Mouse (Mus musculus): ENCODE measurements around the gene 9930111J21Rik2. TPM values are rescaled to one million over a fixed set of nuclear protein-coding genes. Genes with fewer than 3 reads are reported as not detected.
"Not testable (repeated sequence)": the region's sequence is repeated elsewhere in the genome, so short reads cannot be mapped to it uniquely, and the experiment has no call there.

The 9930111J21Rik2 gene
- 3.6 and 5.3 TPM in 2 replicates for polyA plus RNA-seq (2012; rRNA removed)

DNA sequence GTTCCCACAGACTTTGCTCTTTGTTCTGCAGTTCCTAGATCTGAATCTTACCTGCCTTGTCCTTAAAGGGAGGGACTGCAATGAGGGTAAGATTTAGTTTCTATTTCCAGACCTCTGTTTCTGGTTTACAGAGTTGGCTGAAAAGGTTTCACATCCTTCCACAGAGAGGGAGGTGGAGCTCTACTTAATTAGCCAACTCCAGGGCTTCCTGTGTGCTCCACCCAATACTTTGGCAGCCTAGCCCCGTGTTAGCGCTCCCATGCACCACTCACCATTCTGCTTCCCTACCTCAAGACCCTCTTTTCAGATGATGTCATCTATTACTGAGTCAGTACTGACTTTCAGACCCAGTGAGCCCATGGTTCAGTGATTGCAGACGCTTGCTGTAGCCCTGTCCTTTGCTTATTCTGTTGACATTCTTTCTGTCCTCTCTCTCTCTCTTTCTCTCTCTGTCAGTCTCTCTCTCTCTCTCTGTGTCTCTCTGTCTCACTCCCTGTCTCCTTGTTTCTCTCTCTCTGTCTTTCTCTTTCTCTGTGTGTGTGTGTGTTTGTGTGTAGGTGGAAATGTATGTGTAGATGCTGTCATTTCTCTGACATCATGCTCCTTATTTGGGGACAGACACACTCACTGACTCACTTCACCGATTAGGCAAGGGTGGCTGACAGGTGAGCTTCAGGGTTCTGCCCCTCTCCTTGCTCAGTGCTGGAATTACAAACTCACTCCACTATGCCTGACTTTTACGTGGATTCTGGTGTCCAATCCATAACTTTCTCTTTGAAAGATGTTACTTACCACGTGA, at the start of gene 9930111J21Rik2:
9930111J21Rik2 (minus strand) TSS at position 150 of the 799 bp plus-strand sequence.
- not testable (repeated sequence) for DNase-seq; H3K4me3 ChIP-seq (replicated peaks; ENCODE audit: extremely low read depth, low read depth, low read length); H3K4me1 ChIP-seq (ENCODE audit: control insufficient read depth, insufficient read depth, low read length)
- WGBS: 21% methylated on average over 1 of the region's 6 CpGs

DNA sequence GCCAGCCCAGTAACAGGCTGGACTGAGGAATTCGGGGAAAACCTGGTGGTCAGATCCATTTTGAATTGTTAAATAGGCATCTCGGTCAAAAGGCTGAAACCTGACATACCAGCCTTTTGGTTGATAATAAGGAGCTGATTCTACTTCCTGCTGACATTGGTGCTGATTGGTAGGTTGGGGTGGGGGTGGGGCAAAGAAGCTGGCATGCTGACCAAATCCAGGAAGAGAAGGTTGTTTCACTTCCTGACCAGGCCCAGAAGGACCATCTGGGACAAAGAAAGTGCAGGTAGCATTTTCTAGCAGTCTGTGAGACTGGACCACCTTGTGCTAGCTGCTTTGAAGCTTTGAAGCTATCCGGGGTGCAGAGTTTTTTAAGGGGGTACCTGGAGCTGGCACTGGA, 49.4 kb upstream of the 9930111J21Rik2 start:
- DNase-seq: no peak
- 82% methylated on average over 3 of the region's 3 CpGs for WGBS
- Histone ChIP-seq H3K4me1 (ENCODE audit: control insufficient read depth, insufficient read depth, low read length) (peaks cover 5% of the 10 kb centered on the region), H3K4me3 (replicated peaks; ENCODE audit: extremely low read depth, low read depth, low read length) (no peak overlapping the region)
- no peak for TF ChIP-seq POLR2A (IDR thresholded peaks at IDR 0.05; ENCODE audit: borderline replicate concordance, extremely low read depth, low read depth, low read length)

DNA sequence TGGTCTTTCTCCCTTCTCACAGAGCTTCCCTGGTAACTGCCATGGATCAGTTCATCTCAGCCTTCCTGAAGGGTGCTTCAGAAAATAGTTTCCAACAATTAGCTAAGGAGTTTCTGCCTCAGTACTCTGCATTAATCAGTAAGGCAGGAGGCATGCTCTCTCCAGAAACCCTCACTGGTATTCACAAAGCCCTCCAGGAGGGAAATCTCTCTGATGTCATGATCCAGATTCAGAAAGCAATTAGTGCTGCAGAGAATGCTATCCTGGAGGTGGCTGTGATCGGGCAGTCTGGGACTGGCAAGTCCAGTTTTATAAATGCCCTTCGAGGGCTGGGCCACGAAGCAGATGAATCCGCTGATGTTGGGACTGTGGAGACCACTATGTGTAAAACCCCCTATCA, 44.3 kb upstream of the 9930111J21Rik2 start:
- TF ChIP-seq CTCF (IDR thresholded peaks at IDR 0.05; ENCODE audit: insufficient read depth, low read length): no peak
- no peak for TF ChIP-seq POLR2A (IDR thresholded peaks at IDR 0.05; ENCODE audit: borderline replicate concordance, extremely low read depth, low read depth, low read length)
- no peak for DNase-seq
- Histone ChIP-seq H3K4me1 (ENCODE audit: control insufficient read depth, insufficient read depth, low read length) (no peaks in the 10 kb centered on the region; the same call in 1 of the 2 replicates), H3K4me3 (replicated peaks; ENCODE audit: extremely low read depth, low read depth, low read length) (no peak overlapping the region)
- WGBS: 90% methylated on average over 4 of the region's 4 CpGs

DNA sequence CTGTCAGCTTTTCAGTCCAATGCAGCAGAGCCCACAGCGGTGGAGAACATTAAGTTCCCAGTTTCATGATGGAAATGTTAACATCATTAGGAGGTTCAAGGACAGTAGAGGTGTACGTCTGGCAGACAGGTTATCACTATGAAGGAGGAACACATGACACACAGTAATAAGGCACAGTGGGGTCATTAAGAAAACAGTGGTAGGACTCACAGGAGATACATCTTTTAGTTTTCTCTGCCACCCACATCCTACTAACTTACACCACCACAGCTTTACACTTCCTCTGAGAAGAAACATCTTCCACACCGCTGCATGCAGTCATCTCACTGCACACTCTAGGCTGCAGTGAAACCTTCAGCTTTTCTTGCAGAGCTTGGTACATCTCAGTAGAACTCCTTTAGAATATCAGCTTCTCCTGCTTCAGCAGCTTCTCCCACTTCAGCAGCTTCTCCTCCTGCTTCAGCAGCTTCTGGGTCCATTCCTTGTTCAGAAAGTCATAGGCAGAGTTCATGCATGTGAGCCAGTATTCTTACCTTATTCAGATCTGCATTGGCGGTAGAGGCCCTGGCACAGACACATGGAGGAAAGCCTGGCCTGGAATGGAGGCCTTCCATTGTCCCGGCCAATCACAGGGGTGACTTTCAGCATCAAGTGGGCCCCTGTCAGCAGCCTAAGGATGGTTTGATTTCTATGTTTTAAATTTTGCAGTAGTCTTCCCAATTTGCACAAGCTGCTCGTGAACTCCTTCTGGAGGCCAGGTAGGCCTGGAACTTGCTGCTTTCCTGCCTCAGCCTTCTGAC, 43.0 kb upstream of the 9930111J21Rik2 start:
- 70% methylated on average over 6 of the region's 6 CpGs for WGBS
- H3K4me3 ChIP-seq (replicated peaks; ENCODE audit: extremely low read depth, low read depth, low read length): no peak overlapping the region
- H3K4me1 ChIP-seq (ENCODE audit: control insufficient read depth, insufficient read depth, low read length): no peaks in the 10 kb centered on the region; the same call in 1 of the 2 replicates
- no peak for DNase-seq
- TF ChIP-seq CTCF (IDR thresholded peaks at IDR 0.05; ENCODE audit: insufficient read depth, low read length): no peak
- no peak for TF ChIP-seq POLR2A (IDR thresholded peaks at IDR 0.05; ENCODE audit: borderline replicate concordance, extremely low read depth, low read depth, low read length)

DNA sequence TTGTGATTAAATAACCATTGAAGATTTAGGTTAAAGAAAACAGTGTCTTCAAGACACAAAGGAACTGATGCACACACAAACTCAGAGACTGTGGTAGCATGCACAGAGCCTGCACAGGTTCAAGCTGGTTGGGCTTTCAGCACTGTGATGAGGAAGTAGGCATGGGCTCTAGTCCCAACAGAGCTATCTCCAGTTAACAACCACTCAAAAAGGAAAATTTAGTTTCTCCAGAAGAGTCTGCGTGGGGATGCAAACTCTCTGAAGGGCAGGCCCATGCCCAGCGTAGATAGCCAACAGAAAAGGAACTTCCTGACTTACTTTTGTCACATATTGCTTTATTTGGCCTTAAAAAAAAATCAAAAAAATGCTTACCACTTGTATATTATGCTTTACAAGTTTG, 41.7 kb upstream of the 9930111J21Rik2 start:
- no peak overlapping the region for H3K4me3 ChIP-seq (replicated peaks; ENCODE audit: extremely low read depth, low read depth, low read length)
- no peak for TF ChIP-seq CTCF (IDR thresholded peaks at IDR 0.05; ENCODE audit: insufficient read depth, low read length)
- no peak for TF ChIP-seq POLR2A (IDR thresholded peaks at IDR 0.05; ENCODE audit: borderline replicate concordance, extremely low read depth, low read depth, low read length)
- 75% methylated on average over 2 of the region's 2 CpGs for WGBS
- peaks cover 3% of the 10 kb centered on the region for H3K4me1 ChIP-seq (ENCODE audit: control insufficient read depth, insufficient read depth, low read length)
- DNase-seq: no peak

DNA sequence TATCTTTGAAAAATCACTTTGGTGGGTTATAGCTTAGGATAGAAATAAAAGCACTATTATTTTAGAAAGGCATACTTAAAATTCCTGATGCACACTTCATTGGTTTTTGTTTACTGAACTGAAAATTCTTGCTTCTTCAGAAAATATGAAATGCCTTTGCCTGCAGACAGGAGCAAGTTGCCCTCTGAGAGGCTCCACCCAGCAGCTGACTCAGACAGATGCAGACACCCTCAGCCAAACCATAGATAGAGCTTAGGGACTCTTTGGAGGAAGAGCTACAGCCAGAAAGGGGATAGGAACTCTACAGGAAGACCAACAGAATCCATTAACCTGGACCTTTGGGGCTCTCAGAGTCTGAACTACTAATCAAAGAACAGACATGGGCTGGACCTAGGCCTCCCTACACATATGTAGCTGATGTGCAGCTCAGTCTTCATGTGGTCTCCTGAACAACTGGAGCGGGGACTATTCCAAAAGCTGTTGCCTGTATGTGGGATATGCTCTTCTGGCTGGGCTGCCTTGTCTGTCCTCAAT, 41.1 kb upstream of the 9930111J21Rik2 start:
- H3K4me3 ChIP-seq (replicated peaks; ENCODE audit: extremely low read depth, low read depth, low read length): no peak overlapping the region
- TF ChIP-seq CTCF (IDR thresholded peaks at IDR 0.05; ENCODE audit: insufficient read depth, low read length): no peak
- no peak for TF ChIP-seq POLR2A (IDR thresholded peaks at IDR 0.05; ENCODE audit: borderline replicate concordance, extremely low read depth, low read depth, low read length)
- H3K4me1 ChIP-seq (ENCODE audit: control insufficient read depth, insufficient read depth, low read length): peaks cover 4% of the 10 kb centered on the region
- DNase-seq: no peak
- 93% methylated on average over 1 of the region's 1 CpGs for WGBS

DNA sequence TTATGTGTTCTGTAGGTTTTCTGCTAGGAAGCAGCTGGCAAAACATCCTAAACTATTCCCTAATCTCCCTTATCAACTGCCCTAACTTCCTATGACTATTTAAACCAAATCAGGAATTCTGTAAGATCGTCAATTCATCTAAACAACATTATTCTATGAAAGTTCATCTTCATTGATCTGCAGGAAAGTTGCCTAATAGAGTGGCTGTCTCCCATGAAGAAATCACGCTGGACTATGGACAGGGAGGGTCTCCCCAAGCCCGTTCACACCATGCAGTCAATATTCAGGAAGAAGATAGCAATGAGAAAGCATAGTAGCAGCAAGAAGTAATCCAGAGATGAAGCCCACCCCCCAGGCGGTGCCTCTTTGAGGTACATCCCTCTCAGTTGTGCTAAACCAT, 40.1 kb upstream of the 9930111J21Rik2 start:
- no peak for DNase-seq
- Histone ChIP-seq H3K4me1 (ENCODE audit: control insufficient read depth, insufficient read depth, low read length) (peaks cover 8% of the 10 kb centered on the region), H3K4me3 (replicated peaks; ENCODE audit: extremely low read depth, low read depth, low read length) (no peak overlapping the region)
- no peak for TF ChIP-seq CTCF (IDR thresholded peaks at IDR 0.05; ENCODE audit: insufficient read depth, low read length)
- no peak for TF ChIP-seq POLR2A (IDR thresholded peaks at IDR 0.05; ENCODE audit: borderline replicate concordance, extremely low read depth, low read depth, low read length)
- WGBS: 55% methylated on average over 4 of the region's 4 CpGs

DNA sequence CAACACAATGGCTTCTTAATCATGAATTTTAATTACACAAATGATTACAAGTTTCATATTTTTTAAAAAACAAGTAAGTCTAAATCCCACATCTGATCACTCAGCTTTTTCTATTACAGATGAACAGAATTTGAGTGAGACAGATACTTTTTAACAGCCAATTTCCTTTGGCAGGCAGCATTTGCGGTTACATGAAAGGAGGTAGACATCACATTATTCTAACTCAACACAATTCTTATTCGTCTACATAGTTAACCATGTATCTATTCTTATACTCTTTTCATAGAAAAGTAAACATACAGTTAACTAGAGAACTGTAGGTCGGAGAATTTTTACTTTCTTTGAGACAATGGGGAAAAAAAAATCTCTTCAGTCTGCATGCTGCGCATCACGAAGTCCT, 39.5 kb upstream of the 9930111J21Rik2 start:
- Histone ChIP-seq H3K4me3 (replicated peaks; ENCODE audit: extremely low read depth, low read depth, low read length) (no peak overlapping the region), H3K4me1 (ENCODE audit: control insufficient read depth, insufficient read depth, low read length) (peaks cover 9% of the 10 kb centered on the region)
- DNase-seq: no peak
- TF ChIP-seq CTCF (IDR thresholded peaks at IDR 0.05; ENCODE audit: insufficient read depth, low read length): no peak
- 59% methylated on average over 5 of the region's 5 CpGs for WGBS

DNA sequence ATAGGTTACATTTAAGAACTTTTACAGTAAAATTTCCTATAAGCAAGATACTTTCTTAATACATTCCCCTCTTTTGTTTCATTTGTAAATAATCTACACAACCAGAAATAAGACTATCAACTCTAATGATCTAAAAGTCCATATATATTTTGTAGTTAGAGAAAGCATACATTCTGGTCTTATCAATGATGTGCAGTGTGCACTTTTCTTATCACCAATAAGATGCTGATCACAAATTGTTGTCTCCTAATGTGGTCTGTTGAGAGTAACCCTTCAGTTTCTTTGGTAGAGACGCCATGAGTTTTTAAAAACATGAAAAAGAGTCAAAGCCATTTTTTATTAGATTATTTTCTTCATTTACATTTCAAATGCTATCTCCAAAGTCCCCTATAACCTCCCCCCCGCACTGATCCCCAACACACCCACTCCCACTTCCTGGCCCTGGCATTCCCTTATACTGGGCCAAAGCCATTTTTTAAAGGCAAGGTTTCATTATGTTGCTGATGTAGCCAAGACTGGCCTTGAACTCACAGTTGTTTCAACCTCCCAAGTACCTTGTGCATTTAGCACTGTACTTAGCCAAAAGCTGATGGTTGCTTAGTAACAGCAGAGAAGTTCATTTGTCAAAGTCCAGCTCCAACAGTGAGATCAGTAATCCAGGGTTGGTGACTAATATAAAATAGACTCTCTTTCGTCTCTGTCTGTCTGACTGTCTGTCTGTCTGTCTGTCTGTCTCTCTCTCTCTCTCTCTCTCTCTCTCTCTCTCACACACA, 38.9 kb upstream of the 9930111J21Rik2 start:
- WGBS: 52% methylated on average over 3 of the region's 3 CpGs
- no peak for DNase-seq
- Histone ChIP-seq H3K4me3 (replicated peaks; ENCODE audit: extremely low read depth, low read depth, low read length) (no peak overlapping the region), H3K4me1 (ENCODE audit: control insufficient read depth, insufficient read depth, low read length) (peaks cover 13% of the 10 kb centered on the region)
- TF ChIP-seq POLR2A (IDR thresholded peaks at IDR 0.05; ENCODE audit: borderline replicate concordance, extremely low read depth, low read depth, low read length): no peak
- TF ChIP-seq CTCF (IDR thresholded peaks at IDR 0.05; ENCODE audit: insufficient read depth, low read length): no peak

All from lung, adult 2 months (tissue).